Mouse (Mus musculus): ENCODE data around the gene Gas2l1.
A peak's percentile ranks its signal among the peaks of the same experiment; 100 is the strongest.

The Gas2l1 gene

DNA sequence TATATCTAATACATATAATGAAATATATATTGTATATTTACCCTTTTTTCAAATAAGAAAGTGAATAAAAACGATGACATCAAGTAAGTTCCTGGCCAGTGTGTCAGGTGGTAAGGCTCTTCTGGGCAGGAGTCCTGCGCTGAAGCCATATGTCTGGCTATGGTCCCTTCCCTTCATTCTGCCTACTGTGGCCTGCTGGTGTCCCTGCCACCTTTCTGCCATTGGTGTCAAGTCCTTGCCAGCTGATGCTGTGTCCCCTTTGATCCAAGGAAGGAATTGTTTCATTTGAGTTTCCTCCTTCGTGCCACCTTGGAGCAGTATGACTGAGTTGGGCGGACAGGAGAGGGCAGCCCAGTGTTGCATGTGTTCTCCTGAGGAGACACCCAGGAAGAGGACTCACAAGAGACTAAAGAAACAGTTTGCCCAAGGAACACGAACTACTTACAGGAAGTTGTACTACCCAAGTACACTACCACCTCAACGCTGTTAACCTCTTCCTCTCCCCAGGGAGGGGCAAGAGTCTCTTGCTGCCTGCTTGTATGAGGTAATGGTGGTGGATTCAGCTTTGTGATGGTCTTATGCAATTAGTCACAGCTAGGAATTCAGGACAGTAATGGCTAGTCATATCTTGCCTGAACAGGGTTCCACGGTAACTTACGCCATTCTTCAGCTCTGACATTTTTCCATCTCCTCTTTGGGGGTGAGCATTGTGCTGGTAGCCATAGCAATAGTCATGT lies 22.3 kb downstream of the Gas2l1 start:
- no peak for DNase-seq (ENCODE audit: low read depth, low spot score)

DNA sequence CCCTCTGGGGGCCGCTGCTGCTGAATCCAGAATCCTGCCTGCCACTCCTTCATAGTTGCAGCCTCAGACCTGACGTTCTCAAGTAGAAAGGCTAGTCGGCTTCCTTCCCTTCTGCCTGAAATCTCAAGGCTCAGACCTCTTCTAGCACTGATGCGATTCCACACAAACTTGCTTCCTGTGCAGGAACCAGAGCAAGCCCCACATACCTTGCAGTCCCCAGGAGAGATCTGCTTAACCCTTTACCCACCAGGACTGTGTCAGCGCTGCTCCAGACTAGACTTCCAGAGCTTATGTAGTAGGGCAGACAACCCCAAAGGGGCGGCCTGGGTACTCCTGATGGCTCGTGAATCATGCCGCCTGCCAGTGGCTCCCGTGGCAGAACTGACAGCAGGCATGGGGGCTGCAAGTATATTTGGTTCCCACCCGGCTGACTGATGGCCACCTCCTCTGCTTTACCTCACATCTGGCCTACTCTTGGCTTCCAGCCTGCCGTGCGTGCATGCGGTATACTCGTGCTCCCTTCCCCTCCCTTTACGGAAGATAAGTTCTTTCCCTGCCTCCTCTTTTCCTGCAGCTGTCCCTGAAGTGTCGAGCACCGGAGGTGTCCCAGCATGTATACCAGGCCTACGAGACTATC lies 23.9 kb downstream of the Gas2l1 start:
- no peak for DNase-seq (ENCODE audit: low read depth, low spot score)

DNA sequence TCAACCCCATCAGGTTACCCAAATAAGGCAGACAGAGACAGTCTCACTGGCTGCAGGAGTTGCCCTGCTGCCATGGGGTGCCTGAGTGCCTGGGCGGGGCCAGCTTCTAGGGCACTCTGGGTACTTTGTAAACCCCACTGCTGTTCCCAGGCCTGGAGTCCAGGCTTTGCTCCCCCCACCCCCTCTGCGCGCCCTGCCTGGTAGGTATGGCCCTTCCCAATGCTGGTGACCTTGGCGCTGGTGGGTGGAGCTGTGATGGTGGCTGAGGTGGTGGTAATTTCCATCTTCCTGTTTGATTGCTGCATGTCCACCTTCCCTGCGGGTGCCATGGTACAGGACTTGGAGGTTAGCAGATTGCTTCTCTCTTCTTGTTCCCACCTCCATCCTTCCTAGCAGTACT lies 24.5 kb downstream of the Gas2l1 start:
- no peak for DNase-seq (ENCODE audit: low read depth, low spot score)

DNA sequence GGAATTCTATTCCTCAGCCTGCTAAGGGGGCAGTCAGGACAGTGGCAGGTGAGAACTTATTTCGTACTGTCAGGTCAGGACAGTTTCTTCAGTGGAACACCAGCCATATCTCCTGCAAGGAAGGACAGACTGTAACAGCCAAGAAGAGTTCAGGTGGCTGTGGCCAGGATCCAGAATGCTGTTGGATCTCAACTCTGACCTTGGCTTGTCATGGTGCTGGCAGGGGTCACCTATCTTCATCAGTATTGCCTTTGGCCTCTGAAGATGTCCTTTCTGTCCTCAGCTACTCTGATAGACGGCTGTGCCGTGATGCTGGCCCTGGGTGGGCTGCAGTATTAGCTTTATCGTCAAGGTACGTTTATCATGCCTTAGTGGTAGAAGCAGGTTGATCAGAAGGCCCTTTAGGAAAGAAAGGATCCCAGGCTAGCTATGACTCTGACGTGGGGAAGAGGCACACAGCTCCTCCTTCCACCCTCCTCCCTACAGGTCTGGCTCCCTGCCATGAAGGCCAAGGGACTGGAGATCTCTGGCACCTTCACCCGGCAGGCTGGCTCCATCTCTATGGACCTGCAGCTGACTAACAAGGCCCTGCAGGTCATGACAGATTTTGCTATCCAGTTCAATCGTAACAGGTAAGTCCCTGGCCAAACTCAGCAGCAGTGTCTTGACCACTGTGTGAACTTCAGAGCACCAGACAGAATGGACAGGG lies 27.8 kb downstream of the Gas2l1 start:
- peak; percentile 57 for DNase-seq (ENCODE audit: low read depth, low spot score)

DNA sequence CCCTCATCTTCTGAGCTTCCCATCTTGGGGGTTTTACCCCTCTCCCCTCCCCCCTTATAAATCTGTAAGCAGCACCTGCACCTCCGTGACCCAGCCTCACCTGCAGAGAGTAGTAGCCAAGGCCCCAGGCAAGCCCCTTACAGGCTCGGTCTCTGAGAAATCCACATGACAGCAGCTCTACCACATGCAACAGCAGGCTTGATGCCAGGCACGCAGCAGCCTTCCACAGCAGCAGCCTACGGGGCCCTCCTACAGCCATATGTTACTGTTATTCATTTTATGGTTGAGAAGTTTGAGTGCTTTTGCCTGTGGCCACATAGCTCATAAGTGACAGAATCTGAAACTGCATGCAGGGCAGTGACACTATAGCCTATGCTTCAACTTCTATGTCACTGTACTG lies 29.7 kb downstream of the Gas2l1 start:
- no peak for DNase-seq (ENCODE audit: low read depth, low spot score)

DNA sequence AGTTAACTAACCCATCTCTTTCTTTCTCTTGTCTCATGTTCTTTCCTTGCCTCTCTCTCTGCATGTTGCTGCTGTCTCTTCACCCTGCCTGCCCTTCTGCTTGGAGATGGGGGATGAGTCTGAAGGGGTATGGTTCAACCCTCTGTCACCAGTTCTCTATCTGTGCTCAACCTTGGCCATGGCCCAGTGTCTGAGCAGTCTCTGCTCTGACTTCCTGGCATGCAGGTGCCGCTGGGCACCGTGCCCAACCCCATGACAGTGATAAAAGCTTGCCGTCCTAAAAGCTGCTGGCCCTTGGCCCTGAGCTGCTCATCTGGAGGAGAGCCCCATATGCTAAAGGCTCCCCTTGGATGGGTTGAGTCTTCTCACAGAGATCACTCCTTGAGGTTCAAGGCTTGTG lies 32.0 kb downstream of the Gas2l1 start:
- DNase-seq (ENCODE audit: low read depth, low spot score) = peak; percentile 57

DNA sequence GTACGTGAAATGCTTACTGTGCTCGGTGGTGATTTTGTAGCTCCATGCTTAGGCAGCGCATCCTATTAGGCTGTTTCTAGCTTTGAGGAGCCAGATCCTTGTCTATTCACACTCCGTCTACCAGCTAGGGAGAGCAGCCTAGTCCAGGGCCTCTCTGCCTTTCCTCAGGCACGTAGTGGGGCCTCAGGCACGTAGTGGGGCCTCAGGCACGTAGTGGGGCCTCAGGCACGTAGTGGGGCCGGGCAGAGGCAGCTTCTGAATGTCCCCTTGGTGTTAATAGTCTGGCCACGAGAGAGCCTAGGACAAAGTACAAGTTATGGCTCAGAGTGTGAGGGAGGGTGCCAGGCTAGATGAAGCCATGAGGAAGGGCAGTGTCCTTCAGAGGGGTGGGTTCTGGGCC lies 32.4 kb downstream of the Gas2l1 start:
- no peak for DNase-seq (ENCODE audit: low read depth, low spot score)

DNA sequence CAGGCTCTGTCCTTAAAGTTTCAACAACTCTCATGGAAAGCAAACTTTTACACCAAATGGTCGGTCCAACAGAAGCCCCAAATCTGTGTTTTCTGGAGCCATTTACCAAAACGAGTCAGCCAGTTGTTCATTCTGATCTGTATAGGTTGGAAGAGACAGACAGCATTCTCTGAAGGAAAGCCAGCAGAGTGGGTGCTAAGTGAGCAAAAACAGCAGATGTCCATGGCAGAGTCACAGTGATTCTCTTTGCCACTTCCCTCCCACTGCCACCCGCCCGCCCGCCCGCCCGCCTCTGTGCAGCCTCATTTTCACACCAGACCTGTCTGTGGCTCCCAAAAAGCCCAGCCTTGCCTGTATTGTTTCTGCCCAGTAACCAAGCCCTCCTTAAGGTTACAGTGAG lies 36.9 kb downstream of the Gas2l1 start:
- no peak for DNase-seq (ENCODE audit: low read depth, low spot score)

DNA sequence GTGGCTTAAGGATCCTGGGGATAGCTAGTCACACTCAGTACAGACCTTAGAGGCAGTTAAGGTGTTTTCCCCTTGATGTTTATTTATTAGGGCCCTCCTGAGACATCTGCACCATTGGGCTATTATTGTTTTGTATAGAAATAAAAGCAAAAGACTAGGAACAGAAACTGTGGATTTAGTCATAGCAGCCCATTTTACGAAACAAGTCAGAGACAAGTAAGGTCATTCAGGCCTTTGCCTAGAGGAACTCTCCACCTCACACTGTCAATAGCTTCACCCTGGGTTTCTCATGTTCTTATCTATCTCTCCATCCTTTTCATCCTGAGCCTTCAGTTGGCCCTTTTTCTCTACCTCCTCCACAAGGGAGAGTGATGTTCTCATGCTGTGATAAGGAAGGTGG lies 40.0 kb downstream of the Gas2l1 start:
- no peak for DNase-seq (ENCODE audit: low read depth, low spot score)

DNA sequence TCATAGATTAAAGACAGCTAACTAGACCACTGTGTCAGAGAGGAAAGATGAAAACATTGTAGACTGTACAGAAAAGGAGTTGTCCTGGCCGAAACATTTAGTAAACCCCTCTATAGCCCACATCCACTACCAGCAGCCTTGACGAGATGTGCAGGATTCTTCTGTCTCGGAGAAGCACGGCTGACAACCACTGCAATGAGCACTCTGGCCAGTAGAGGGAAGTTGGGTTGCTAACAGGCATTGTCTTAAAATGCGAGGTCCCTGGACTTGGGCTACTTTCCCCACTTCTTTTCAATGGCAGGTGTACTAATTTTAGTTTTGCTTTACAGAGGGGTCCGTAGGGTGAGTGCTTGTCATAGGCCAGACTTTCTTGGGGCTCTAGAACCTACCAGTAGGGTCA lies 47.6 kb downstream of the Gas2l1 start:
- no peak for DNase-seq (ENCODE audit: low read depth, low spot score)

DNA sequence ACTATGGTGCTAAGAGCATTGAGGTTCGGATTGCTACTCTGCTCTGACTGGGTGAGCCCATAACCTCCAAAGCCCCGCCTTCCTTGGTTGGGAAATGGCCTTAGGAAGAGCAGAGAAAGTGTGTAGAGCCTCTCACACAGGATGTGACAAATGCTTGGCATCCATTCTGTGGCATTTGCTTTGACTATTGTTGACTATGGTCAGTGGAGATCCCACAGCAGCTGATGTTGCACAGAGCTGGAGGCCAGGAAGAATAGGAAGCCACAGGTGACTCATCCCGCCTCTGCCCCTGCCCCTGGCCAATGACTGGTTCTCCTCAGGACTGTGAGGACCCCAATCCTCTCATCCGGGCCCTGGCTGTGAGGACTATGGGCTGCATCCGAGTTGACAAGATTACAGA lies 48.8 kb downstream of the Gas2l1 start:
- DNase-seq (ENCODE audit: low read depth, low spot score) = no peak

DNA sequence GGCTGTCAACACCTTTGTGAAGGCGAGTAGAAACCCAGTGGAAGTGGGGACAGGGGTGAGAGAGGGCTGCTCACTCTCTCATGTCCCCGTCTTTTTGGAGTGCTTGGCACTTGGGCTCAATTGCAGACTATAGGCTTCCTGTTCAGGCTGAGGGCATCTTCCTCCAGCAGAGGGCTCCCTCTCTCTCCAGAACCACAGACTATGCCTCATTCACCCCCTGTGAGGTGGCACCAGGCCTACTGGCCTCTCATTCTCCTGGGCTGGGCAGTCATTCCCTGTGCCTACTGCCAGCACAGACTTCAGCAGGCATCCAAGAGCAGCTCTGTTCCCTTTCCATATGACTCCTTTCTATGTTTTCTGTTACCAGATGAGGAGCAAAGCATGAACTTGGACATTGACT lies 49.4 kb downstream of the Gas2l1 start:
- peak; percentile 68 for DNase-seq (ENCODE audit: low read depth, low spot score)

DNA sequence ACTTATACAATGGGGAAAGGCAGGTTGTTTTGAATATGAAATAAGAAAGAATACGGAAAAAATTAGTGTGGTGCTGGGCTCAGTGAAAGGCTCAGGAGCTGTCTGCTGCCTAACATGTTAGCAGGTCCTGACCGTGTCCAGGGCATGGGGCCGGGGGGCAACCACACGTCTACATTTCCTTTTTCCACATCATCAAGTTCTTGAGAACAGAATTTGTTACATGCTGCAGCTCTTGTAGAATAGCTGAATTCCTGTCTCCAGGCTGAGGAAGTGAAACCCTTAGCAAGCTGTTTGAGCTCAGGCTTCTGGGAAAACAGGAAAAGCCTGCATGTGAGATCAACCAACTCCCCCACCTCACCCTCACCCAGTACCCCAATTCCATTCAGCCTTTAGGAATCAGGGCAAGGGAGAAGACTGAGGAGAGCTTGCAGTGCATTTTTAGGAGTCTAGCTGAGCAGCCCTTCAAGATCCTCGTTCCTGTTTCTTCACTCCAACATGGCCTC lies 52.9 kb downstream of the Gas2l1 start:
- DNase-seq (ENCODE audit: low read depth, low spot score) = peak; percentile 30

DNA sequence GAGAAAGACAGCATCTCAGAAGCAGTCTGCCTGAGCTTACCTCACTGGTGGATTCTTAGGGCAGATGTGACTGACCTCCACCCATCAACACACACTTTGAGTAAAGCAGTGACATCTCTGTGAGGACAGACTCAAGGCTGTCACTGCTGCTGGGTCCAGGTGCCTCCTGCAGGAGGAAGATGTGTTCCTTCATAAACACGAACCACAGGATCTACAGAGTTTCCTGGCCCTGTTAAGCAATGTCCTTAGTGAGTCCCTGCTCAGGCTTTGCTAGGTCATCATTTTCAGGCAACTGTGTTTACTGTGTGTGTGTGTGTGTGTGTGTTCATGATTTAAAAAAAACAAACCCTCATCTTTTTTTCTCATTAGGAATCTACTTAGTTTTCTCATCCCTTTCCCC lies 53.6 kb downstream of the Gas2l1 start:
- DNase-seq (ENCODE audit: low read depth, low spot score) = no peak

DNA sequence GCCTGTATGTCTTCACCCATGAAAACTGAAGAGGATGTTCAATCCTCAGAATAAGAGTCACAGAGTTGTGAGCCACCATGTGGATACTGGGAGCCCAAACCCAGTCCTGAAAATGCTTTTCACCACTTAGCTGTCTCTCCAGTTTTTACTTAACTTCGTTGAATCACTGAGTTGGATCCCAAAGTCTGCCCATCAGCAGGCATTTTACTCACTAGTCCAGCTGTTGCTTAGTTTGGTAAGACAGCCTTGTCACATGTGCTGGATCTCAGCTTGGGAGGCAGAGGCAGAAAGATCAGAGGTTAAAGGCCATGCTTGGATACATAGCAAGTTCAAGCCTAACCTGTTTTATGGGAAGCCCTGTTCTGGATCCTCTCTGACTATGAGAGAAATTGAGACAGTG lies 54.9 kb downstream of the Gas2l1 start:
- no peak for DNase-seq (ENCODE audit: low read depth, low spot score)

DNA sequence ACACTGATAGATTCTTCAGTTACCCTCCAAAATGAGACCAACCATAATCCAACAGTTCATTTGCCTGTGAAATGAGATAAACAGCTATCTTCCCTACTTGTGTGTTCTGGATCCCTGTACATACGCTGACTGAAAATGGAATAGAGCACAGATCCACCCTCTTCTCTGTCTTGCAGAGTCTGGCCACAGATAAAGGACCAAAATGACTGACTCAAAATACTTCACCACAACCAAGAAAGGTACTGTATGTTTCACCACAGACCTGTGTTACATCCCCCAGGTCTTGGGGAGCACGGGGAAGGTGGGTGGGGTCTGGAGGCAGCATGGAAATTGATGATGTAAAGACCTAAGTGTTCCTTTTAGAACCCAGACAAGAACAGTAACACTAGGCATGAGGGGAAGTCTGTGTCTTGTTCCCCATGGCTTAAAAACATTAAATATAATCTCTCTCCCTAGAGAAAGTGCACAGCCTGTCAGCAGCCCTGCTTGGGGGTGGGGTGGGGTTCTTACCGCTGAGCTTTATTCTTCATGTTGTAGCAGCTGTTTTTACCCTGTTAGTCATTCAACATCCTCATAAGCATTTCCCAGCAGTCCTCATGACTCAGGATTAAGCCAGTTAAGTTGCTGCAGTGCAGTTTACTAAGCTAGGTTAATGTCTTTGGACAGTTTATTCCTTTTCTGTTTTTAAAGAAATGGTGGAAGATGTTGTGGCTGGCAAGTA lies 55.6 kb downstream of the Gas2l1 start:
- DNase-seq (ENCODE audit: low read depth, low spot score) = no peak

DNA sequence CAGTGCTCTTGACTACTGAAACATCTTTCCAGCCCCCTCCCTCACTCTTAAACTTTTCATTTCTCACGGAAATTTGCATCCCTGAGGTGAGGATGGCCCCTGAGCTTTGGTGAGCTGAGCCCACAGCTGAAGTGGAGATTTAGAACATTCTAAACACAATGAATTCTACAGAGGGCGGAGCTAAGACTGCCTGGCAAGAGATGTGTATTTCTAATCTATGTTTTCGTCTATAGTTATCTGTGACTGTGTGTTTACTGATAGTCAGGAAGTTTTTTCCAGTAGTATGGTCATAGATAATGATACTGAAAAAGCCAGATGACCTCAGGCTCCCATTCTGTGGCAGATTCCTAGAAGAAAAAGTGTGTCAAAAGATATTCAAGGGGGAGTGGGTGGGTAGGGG lies 56.3 kb downstream of the Gas2l1 start:
- DNase-seq (ENCODE audit: low read depth, low spot score) = no peak

DNA sequence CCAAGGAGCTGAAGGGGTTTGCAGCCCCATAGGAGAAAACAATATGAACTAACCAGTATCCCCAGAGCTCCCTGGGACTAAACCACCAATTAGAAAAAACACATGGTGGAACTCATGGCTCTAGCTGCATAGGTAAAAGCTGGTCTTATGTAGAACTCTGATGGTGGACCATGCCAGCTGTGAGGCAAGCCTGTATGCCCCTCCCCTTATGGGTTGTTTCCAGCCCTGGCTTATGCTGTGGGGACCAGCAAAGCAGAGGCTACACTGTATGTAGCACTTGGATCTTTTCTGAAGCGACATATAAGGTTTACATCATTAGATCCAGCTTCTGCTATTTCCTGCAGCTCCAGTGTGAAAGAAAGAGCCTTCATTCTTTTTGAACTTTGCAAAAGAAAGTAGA lies 57.9 kb downstream of the Gas2l1 start:
- DNase-seq (ENCODE audit: low read depth, low spot score) = no peak

DNA sequence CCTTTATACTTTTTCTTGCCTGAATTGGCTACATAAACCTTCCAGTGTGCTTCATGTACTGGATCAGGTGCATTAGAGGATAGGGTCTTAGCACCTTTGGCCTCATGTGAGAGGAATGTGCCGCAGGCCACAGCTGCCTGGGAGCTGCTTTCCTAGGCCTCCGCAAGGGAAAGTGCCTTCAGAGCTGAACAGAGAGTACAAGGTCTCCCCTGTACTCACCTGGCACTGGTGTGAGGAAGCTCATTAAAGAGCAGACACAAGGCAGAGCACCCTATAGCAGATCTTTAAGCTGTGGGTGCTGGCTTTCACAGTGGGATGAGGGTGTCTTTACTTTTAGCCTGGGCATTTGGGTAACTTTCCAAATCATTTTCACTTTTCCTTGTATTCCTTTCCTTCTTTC lies 59.6 kb downstream of the Gas2l1 start:
- DNase-seq (ENCODE audit: low read depth, low spot score) = no peak

Measured in skeletal muscle tissue, adult 2 months (tissue).